Mouse (Mus musculus): ENCODE results near the gene Grk2.

DNA sequence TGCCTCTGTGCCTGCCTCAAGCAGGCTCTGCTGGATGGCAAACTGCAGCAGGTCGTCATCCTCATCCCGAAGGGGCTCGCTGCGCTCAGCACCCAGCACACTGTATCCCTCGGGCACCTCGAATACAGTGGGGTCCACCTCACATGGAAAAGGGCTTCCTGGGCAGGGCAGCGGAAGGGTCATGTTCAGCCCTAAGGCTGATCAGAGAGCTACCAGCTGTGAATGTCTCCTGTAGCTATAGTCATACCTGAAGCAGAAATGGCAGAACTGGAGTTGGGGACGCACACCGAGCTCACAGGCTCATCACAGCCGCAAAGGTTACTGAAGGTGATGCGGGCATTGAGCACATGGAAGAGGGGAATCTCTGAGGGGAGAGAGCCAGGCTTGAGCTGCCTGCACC, 35.0 kb downstream of the Grk2 start:
- TF ChIP-seq POLR2A (IDR thresholded peaks at IDR 0.05; ENCODE audit: control insufficient read depth, extremely low read depth, insufficient read depth, low read length, poor library complexity) (no peak), CTCF (IDR thresholded peaks at IDR 0.05; ENCODE audit: borderline replicate concordance, control insufficient read depth, extremely low read depth, insufficient read depth, low read length, poor library complexity) (no peak)

Measured in thymus, adult 2 months (tissue).